Mouse (Mus musculus): Measurements from ENCODE around the gene Gm10837.

Gm10837 gene

GRCm38 (mm10) chr14:122464763-122465741, 25.3 kb upstream of the Gm10837 start, which contains the start of gene Zic5:
Gene Zic5 (minus strand): TSS chr14:122465677.
- no peak for DNase-seq

GRCm38 (mm10) chr14:122465931-122466490, 24.4 kb upstream of the Gm10837 start:
- DNase-seq, result no peak

GRCm38 (mm10) chr14:122466756-122467362, 23.5 kb upstream of the Gm10837 start:
- DNase-seq, result no peak

- DNase-seq, result no peak
Observed at GRCm38 (mm10) chr14:122467926-122468841, 22.2 kb upstream of the Gm10837 start.

- no peak for DNase-seq
Observed at GRCm38 (mm10) chr14:122468971-122469755, 21.2 kb upstream of the Gm10837 start.

GRCm38 (mm10) chr14:122471449-122472085, 18.8 kb upstream of the Gm10837 start:
- no peak for DNase-seq

GRCm38 (mm10) chr14:122472161-122472560, 18.2 kb upstream of the Gm10837 start:
- no peak for DNase-seq

- no peak for DNase-seq
Observed at GRCm38 (mm10) chr14:122472647-122473046, 17.7 kb upstream of the Gm10837 start.

- DNase-seq, result no peak
Observed at GRCm38 (mm10) chr14:122473211-122473751, 17.1 kb upstream of the Gm10837 start.

GRCm38 (mm10) chr14:122474041-122474890, 16.1 kb upstream of the Gm10837 start:
- no peak for DNase-seq

GRCm38 (mm10) chr14:122474891-122475556, 15.4 kb upstream of the Gm10837 start, which contains the start of gene Zic2:
Gene Zic2 (plus strand): TSS chr14:122475435.
- no peak for DNase-seq

- no peak for DNase-seq
Observed at GRCm38 (mm10) chr14:122475557-122476040, 14.8 kb upstream of the Gm10837 start.

GRCm38 (mm10) chr14:122476041-122476821, 14.2 kb upstream of the Gm10837 start:
- no peak for DNase-seq

- no peak for DNase-seq
Observed at GRCm38 (mm10) chr14:122476822-122477215, 13.6 kb upstream of the Gm10837 start.

- DNase-seq, result no peak
Observed at GRCm38 (mm10) chr14:122477261-122477671, 13.1 kb upstream of the Gm10837 start.

GRCm38 (mm10) chr14:122477971-122478573, 12.3 kb upstream of the Gm10837 start:
- DNase-seq, result no peak

GRCm38 (mm10) chr14:122478574-122479011, 11.8 kb upstream of the Gm10837 start:
- DNase-seq, result no peak
